Mouse (Mus musculus): Measurements from ENCODE around the gene Lmna. TPM values are rescaled to one million over a fixed set of nuclear protein-coding genes. Genes with fewer than 3 reads are reported as not detected.

The Lmna gene
- polyA plus RNA-seq, 1 experiment from 2014 or later, result 155 TPM

GRCm38 (mm10) chr3:88529204-88530000, 19.6 kb upstream of the Lmna start:
- ATAC-seq (replicated peaks; ENCODE audit: low FRiP score) (no peak), DNase-seq (ENCODE audit: low spot score) (no peak)
- Histone ChIP-seq H3K36me3 (ENCODE audit: control insufficient read depth, insufficient read depth, low read length) (peaks cover 7% of the 10 kb centered on the region; the same call in 1 of the 2 replicates), H3K27me3 (replicated peaks; ENCODE audit: control insufficient read depth, insufficient read depth, low read length) (no peaks in the 10 kb centered on the region), H3K4me1 (replicated peaks; ENCODE audit: control insufficient read depth, insufficient read depth, low read length) (peaks cover 43% of the 10 kb centered on the region), H3K4me3 (ENCODE audit: low read depth, low read length) (no peak overlapping the region), H3K27ac (ENCODE audit: low read depth, low read length) (0 out of 2 replicates have a peak overlapping the region, but pooled peaks have one; percentile 5), H3K4me2 (peak overlapping the region; percentile 93), H3K9me3 (ENCODE audit: control insufficient read depth, low read length) (no peaks in the 10 kb centered on the region), H3K9ac (ENCODE audit: low read depth, low read length) (no peak overlapping the region)
- WGBS, result 59% methylated on average over 7 of the region's 7 CpGs

- Histone ChIP-seq H3K9ac (ENCODE audit: low read depth, low read length) (no peak overlapping the region), H3K36me3 (ENCODE audit: control insufficient read depth, insufficient read depth, low read length) (peaks cover 8% of the 10 kb centered on the region; the same call in 1 of the 2 replicates), H3K4me1 (replicated peaks; ENCODE audit: control insufficient read depth, insufficient read depth, low read length) (peaks cover 37% of the 10 kb centered on the region), H3K9me3 (ENCODE audit: control insufficient read depth, low read length) (no peaks in the 10 kb centered on the region), H3K27ac (ENCODE audit: low read depth, low read length) (no peak overlapping the region), H3K27me3 (replicated peaks; ENCODE audit: control insufficient read depth, insufficient read depth, low read length) (no peaks in the 10 kb centered on the region), H3K4me3 (ENCODE audit: low read depth, low read length) (no peak overlapping the region), H3K4me2 (no peak overlapping the region)
- WGBS, result 86% methylated on average over 11 of the region's 11 CpGs
- DNase-seq (ENCODE audit: low spot score), result no peak
- no peak for ATAC-seq (replicated peaks; ENCODE audit: low FRiP score)
Observed at GRCm38 (mm10) chr3:88528646-88529045, 18.9 kb upstream of the Lmna start.

- H3K4me3 ChIP-seq (ENCODE audit: low read depth, low read length), result no peak overlapping the region
- peaks cover 8% of the 10 kb centered on the region; the same call in 1 of the 2 replicates for H3K36me3 ChIP-seq (ENCODE audit: control insufficient read depth, insufficient read depth, low read length)
- H3K4me2 ChIP-seq, result peak overlapping the region; percentile 24; the same call in 1 of the 2 replicates
- 32% methylated on average over 8 of the region's 8 CpGs for WGBS
- DNase-seq (ENCODE audit: low spot score), result no peak
- H3K4me1 ChIP-seq (replicated peaks; ENCODE audit: control insufficient read depth, insufficient read depth, low read length), result peaks cover 29% of the 10 kb centered on the region
- H3K27ac ChIP-seq (ENCODE audit: low read depth, low read length), result no peak overlapping the region
- no peak overlapping the region for H3K9ac ChIP-seq (ENCODE audit: low read depth, low read length)
- ATAC-seq (replicated peaks; ENCODE audit: low FRiP score), result no peak
- no peaks in the 10 kb centered on the region for H3K9me3 ChIP-seq (ENCODE audit: control insufficient read depth, low read length)
- no peaks in the 10 kb centered on the region for H3K27me3 ChIP-seq (replicated peaks; ENCODE audit: control insufficient read depth, insufficient read depth, low read length)
Observed at GRCm38 (mm10) chr3:88527565-88527964, 17.8 kb upstream of the Lmna start.

DNA sequence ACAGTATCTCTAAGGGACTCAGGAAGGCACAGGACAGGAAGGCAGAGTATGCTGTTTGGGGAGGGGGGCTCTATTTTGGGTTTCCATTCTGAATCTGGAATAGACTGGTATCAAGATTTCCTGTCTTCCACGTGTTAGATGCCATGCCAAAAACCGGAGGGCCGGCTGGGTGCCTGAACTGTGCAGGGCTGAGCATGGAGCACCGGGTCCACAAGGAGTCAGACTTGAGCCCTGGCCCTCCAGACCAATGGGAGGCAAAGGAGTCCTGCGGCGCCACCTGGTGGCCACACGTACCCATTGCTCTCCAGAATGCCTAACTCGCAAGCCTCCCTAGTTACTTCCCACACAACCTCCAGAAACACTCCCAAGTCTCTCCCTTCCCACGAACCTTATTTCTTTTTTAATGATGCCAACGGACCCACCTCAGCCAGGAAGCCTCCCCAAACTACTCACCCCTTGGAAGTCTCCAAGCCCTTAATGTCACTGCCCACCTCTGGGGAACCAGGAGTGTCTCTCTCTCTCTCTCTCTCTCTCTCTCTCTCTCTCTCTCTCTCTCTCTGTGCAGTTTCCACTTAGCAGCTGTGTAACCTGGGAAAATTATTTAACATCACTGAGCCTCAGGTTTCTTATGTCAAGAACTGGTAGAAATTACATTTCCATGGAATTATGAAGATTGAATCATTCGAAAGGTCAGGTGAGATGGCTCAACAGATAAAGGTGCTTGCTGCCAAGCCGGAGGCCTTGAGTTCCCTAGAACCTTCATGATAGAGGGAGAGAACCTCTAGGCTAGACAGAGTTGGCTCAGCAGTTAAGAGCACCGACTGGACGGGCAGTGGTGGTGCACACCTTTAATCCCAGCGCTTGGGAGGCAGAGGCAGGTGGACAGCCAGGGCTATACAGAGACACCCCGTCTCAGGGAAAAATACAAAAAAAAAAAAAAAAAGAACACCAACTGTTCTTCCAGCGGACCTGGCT, 16.7 kb upstream of the Lmna start:
- Histone ChIP-seq H3K4me2 (0 out of 2 replicates have a peak overlapping the region, but pooled peaks have one; percentile 3), H3K27ac (ENCODE audit: low read depth, low read length) (no peak overlapping the region), H3K9ac (ENCODE audit: low read depth, low read length) (no peak overlapping the region)

GRCm38 (mm10) chr3:88525021-88525420, 15.3 kb upstream of the Lmna start:
- no peak overlapping the region for H3K4me2 ChIP-seq
- H3K4me1 ChIP-seq (replicated peaks; ENCODE audit: control insufficient read depth, insufficient read depth, low read length), result peaks cover 22% of the 10 kb centered on the region
- peaks cover 8% of the 10 kb centered on the region; the same call in 1 of the 2 replicates for H3K36me3 ChIP-seq (ENCODE audit: control insufficient read depth, insufficient read depth, low read length)
- 79% methylated on average over 5 of the region's 5 CpGs for WGBS
- H3K27me3 ChIP-seq (replicated peaks; ENCODE audit: control insufficient read depth, insufficient read depth, low read length), result no peaks in the 10 kb centered on the region
- no peaks in the 10 kb centered on the region for H3K9me3 ChIP-seq (ENCODE audit: control insufficient read depth, low read length)
- H3K27ac ChIP-seq (ENCODE audit: low read depth, low read length), result no peak overlapping the region
- H3K4me3 ChIP-seq (ENCODE audit: low read depth, low read length), result no peak overlapping the region
- no peak overlapping the region for H3K9ac ChIP-seq (ENCODE audit: low read depth, low read length)
- ATAC-seq (replicated peaks; ENCODE audit: low FRiP score), result no peak
- no peak for DNase-seq (ENCODE audit: low spot score)

More for the DNA sequence above, 16.7 kb upstream of the Lmna start:
- Histone ChIP-seq H3K27me3 (replicated peaks; ENCODE audit: control insufficient read depth, insufficient read depth, low read length) (no peaks in the 10 kb centered on the region), H3K4me3 (ENCODE audit: low read depth, low read length) (no peak overlapping the region), H3K9me3 (ENCODE audit: control insufficient read depth, low read length) (no peaks in the 10 kb centered on the region), H3K36me3 (ENCODE audit: control insufficient read depth, insufficient read depth, low read length) (peaks cover 8% of the 10 kb centered on the region; the same call in 1 of the 2 replicates), H3K4me1 (replicated peaks; ENCODE audit: control insufficient read depth, insufficient read depth, low read length) (peaks cover 28% of the 10 kb centered on the region)
- WGBS, result 35% methylated on average over 17 of the region's 17 CpGs
- DNase-seq (ENCODE audit: low spot score) (peak; percentile 89), ATAC-seq (replicated peaks; ENCODE audit: low FRiP score) (peak; percentile 80)

DNA sequence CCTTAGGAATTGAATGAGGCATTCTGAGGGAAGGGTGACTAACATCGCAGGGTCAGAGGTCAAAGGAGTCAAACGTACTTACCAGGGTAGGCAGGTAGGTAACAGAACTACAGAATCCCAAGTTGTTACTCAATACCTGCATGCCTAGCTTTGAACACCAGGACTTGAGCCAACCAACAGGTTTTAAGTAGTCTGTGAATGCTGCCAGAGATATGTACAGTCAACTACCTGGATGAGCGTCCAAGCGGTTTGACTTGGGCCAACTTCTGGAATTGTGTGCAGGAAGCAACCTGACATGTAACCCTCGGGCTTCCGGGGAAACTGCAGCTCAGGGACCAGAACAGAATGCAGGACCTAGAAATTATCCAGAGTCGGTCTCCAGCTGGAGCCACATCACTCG, 13.3 kb upstream of the Lmna start:
- Histone ChIP-seq H3K27me3 (replicated peaks; ENCODE audit: control insufficient read depth, insufficient read depth, low read length) (no peaks in the 10 kb centered on the region), H3K9me3 (ENCODE audit: control insufficient read depth, low read length) (no peaks in the 10 kb centered on the region), H3K4me1 (replicated peaks; ENCODE audit: control insufficient read depth, insufficient read depth, low read length) (peaks cover 9% of the 10 kb centered on the region), H3K36me3 (ENCODE audit: control insufficient read depth, insufficient read depth, low read length) (peaks cover 8% of the 10 kb centered on the region; the same call in 1 of the 2 replicates), H3K4me2 (no peak overlapping the region), H3K4me3 (ENCODE audit: low read depth, low read length) (no peak overlapping the region), H3K27ac (ENCODE audit: low read depth, low read length) (no peak overlapping the region), H3K9ac (ENCODE audit: low read depth, low read length) (no peak overlapping the region)
- 87% methylated on average over 8 of the region's 8 CpGs for WGBS
- DNase-seq (ENCODE audit: low spot score) (no peak), ATAC-seq (replicated peaks; ENCODE audit: low FRiP score) (no peak)

DNA sequence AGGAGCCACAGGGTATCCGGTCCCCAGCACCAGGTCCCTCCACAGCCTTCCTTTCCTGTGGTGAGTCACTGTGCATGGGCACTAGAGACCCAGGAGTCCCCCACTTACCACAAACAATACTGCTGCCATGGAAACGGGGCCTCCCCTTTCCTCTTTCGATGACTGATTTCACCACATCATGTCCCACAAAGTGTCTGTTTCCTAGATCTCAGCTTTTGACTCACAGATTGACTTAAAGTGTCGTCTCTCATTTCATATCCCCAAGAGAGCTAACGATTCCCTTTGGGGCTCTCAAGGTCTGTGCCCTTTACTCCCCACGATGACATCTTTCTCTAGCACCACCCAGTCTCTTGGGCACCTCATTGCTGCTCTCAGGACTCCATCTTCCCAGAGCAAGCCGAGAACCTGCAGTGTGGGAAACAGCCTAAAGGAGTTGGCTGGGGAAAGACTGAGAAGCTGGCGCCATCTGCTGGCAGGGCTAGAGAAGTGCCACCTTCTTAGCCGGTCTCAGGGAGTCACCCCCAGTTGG, 12.1 kb upstream of the Lmna start:
- Histone ChIP-seq H3K27me3 (replicated peaks; ENCODE audit: control insufficient read depth, insufficient read depth, low read length) (no peaks in the 10 kb centered on the region), H3K9me3 (ENCODE audit: control insufficient read depth, low read length) (no peaks in the 10 kb centered on the region), H3K36me3 (ENCODE audit: control insufficient read depth, insufficient read depth, low read length) (peaks cover 8% of the 10 kb centered on the region; the same call in 1 of the 2 replicates), H3K4me2 (no peak overlapping the region), H3K9ac (ENCODE audit: low read depth, low read length) (no peak overlapping the region), H3K4me3 (ENCODE audit: low read depth, low read length) (no peak overlapping the region), H3K27ac (ENCODE audit: low read depth, low read length) (no peak overlapping the region), H3K4me1 (replicated peaks; ENCODE audit: control insufficient read depth, insufficient read depth, low read length) (no peaks in the 10 kb centered on the region; the same call in 1 of the 2 replicates)
- DNase-seq (ENCODE audit: low spot score), result no peak
- 24% methylated on average over 9 of the region's 9 CpGs for WGBS
- ATAC-seq (replicated peaks; ENCODE audit: low FRiP score), result peak; percentile 46

GRCm38 (mm10) chr3:88521156-88521555, 11.4 kb upstream of the Lmna start:
- DNase-seq (ENCODE audit: low spot score), result no peak
- WGBS, result 89% methylated on average over 6 of the region's 6 CpGs

More at GRCm38 (mm10) chr3:88521156-88521555, 11.4 kb upstream of the Lmna start:
- Histone ChIP-seq H3K9me3 (ENCODE audit: control insufficient read depth, low read length) (no peaks in the 10 kb centered on the region), H3K27me3 (replicated peaks; ENCODE audit: control insufficient read depth, insufficient read depth, low read length) (no peaks in the 10 kb centered on the region), H3K36me3 (ENCODE audit: control insufficient read depth, insufficient read depth, low read length) (peaks cover 8% of the 10 kb centered on the region; the same call in 1 of the 2 replicates), H3K27ac (ENCODE audit: low read depth, low read length) (no peak overlapping the region), H3K4me1 (replicated peaks; ENCODE audit: control insufficient read depth, insufficient read depth, low read length) (no peaks in the 10 kb centered on the region; the same call in 1 of the 2 replicates), H3K4me2 (no peak overlapping the region), H3K4me3 (ENCODE audit: low read depth, low read length) (no peak overlapping the region), H3K9ac (ENCODE audit: low read depth, low read length) (no peak overlapping the region)
- no peak for ATAC-seq (replicated peaks; ENCODE audit: low FRiP score)
